Mouse (Mus musculus) spleen, adult 2 months (tissue): ENCODE results near the gene Dock9.

Source experiments
- CTCF ChIP-seq: fragments of 200-500 bp; IDR thresholded peaks from 2 replicates; pipeline ENCODE4 v1.5.1; 2011; ENCODE audit warnings: mild to moderate bottlenecking, inconsistent platforms; ENCODE audit not compliant: insufficient read depth, insufficient read length, insufficient replicate concordance; ENCODE audit errors: extremely low read depth
- POLR2A ChIP-seq: fragments of 200-500 bp; IDR thresholded peaks from 2 replicates; pipeline ENCODE4 v1.6.1; 2011; ENCODE audit warnings: low read depth, low read length, inconsistent platforms

- TF ChIP-seq CTCF (no peak), POLR2A (no peak)
Measured at GRCm38 (mm10) chr14:121647693-121648092, 149.9 kb downstream of the Dock9 start.
